Mouse (Mus musculus) kidney, adult 8-10 months (tissue): Measurements from ENCODE around the gene Slco1a5.
"Not testable (repeated sequence)": the region's sequence is repeated elsewhere in the genome, so short reads cannot be mapped to it uniquely, and the experiment has no call there.

Experiments
- DNase-seq, 2 experiments: peaks; one replicate each; pipeline ENCODE4 v3.0.0; 2022

Slco1a5 gene

DNA sequence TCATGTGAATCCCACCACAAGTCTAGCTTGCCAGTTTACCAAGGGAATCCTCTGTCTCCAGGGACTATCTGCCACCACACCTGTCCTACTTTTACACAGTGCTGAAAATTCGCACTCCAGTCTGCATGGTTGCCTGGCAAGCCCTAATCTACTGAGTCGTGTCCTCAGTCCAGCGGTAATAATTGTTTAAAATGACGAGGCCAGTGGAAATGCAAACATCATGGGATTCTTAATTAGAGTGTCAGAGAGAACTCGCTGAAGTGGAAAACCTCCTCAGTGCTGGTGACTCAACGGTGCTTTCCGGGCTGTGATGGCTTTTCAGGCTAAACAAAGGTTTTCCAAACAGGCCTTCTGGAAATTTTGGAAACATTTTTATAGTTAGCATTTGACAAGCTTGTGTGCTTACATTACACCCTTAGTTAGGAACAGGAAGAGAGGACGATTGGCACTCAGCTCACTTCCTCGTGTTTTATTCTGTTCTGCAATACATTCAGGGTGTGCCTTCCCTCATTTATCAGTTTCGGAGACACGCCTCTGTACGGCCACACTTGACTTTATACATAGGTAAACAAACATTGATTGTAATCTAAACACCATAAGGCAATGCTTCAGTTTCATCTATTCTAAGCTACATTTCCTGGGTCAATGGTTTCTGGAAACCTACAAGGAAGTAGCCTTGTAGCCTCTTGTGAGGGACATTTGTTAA is 33.2 kb downstream of the Slco1a5 start:
- no peak for DNase-seq

DNA sequence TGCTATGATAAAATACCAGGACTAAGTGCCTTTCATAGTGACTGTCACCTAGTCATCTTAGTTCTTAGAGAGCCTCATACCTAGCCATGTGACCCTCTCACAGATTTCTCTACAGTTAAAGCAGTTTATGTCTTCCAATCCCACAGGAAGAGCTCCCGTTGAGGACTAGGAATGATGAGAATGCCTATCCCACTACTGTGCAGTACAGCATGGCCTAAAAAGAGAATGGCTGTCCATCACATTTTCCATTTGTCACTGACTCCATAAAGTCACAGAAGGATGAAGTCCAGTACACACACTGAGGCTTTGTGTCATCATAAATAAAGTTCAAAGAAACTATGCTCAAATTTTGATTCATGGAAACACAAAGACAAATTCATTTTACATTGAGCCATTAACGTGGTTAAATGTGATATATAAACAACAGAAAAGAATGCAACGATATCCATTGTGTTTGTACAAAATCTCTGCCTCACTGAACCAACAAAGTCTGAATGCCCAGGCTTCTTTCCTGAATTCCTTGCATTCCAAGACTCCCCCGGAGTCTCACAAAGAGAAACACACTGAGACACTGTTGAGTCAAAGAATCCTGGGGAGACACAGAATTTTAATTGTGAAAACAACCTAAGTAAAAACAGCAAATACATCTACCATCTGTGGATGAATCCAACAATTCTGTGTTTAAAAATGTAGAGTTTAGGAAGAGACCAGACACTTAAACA is 46.9 kb downstream of the Slco1a5 start:
- no peak for DNase-seq

DNA sequence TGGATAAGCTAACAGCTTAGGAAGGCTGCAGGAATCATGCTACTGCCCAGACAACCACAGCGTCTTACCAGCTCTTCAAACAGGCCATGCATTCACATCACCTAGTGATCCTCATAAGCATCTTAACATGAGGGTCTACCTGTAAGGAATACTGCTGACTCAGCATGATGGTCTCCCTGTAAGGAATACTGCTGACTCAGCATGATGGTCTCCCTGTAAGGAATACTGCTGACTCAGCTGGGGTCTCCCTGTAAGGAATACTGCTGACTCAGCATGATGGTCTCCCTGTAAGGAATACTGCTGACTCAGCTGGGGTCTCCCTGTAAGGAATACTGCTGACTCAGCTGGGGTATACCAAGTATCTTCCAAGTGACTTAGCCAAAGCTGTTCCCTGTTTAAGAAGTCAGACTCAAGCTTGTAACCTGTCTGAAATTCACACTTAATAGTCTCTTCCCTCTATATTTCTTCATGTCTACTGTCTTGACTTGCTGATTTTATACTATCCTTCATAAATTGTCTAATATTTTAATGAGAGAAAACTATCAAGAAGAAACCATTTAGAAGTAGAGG is 72.0 kb downstream of the Slco1a5 start:
- DNase-seq, result not testable (repeated sequence)

DNA sequence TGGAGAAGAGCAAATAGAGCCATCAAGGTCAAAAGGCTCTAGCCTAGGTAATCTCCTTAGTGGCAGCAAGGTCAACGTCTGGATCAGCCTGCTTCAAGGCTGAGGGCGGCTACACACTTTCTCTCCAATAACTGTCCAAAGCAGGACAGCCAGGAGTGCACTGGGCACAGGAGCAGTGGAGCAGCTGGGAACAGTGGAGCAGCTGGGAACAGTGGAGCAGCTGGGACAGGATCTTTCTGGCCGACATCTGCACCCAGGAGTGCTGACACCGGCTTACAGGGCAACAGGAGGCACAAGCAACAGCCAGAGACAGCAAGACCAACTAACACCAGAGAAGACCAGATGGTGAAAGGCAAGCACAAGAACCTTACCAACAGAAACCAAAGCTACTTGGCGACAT is 77.7 kb downstream of the Slco1a5 start:
- no peak for DNase-seq

DNA sequence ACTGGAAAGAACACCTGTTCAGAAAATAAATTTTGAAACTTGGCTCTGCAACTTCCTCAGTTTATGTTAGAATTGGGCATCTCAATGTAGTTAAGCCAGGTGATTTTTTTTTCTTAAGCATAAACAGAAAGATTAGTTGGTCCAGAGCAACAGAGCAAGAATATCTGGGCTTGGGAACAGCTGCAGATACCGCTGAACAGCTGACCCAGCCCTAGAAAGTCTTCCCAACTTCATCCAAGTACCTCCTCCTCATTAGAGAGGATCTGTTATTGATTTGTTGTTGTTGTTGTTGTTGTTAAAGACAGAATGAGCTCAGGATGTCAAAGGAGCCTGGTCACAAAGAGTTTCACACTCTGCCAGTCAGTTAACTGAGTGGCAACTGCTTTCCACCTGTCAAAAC is 83.3 kb downstream of the Slco1a5 start:
- no peak for DNase-seq

DNA sequence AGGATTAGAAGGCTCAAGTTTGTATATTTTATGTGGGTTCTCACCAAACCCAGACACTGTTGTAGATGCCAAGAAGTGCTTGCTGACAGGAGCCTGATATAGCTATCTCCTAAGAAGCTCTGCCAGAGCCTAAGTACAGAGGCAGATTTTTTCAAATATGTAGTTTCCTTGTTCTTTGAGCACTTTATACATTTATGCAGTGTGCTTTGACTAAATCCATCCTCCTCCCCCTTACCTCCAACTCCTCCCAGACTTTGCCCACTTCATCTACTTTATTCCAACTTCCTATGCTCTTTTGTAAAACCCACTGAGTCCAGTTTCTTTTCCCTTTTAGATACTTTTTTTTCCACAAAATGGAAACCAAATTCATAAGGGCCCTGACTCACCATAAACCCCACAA is 102.6 kb downstream of the Slco1a5 start:
- no peak for DNase-seq

DNA sequence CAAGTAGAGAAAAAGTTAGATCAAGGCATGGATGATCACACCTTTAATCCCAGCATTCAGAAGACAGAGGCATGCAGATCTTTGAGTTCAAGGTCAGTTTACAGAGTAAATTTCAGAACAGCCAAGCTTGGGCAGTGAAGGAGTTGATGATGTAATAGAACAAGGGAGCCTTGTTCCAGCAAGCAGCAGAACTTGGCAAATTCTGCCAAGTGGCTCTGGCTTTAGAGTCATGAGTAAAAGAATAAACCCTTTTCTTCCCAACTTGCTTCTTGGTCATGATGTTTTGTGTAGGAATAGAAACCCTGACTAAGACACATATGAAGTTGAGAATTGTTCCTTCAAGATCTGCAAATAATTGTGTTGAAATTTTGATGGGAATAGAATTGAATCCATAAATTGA is 111.0 kb downstream of the Slco1a5 start:
- no peak for DNase-seq

DNA sequence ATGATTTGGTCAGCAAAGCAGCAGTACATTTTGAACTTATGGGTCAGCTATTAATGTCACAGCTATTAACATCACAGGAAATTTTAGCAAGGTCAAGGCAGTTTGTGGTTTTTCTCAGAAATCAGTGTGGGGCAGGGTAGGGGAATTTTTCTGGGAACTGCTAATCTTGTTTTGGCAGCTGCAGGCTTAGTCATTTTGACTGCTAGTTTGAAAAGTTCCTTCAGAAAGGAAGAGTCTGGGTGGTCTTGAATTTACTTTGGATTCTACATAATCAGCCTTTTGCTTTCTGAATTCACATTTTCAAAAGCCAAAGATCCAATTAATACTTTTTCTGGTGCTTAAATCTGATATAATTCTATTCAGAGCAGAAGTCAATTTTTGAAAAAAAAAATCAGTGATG is 113.0 kb downstream of the Slco1a5 start:
- no peak for DNase-seq

DNA sequence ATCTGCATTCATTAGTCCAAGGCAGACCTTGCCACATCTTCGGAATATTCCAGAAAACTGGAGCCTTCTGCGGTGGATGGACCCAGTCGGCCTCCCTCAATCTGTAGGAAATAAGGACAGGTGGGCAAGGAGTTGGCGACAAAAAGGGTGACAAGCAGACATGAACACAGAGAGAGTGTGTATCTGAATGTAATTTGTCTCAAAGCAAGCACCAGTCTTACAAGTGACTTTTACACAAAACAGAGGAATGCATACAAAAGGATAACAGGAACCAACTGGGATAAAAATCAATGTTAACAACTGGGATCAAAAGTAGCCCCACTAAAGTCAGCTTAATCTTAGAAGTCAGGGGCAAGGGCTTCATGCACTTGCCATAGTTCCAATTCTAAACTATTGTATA is 114.4 kb downstream of the Slco1a5 start, which contains the start of gene Slco1a6:
Slco1a6 (minus strand) TSS at position 101 of the 400 bp plus-strand sequence.
- DNase-seq, result no peak

DNA sequence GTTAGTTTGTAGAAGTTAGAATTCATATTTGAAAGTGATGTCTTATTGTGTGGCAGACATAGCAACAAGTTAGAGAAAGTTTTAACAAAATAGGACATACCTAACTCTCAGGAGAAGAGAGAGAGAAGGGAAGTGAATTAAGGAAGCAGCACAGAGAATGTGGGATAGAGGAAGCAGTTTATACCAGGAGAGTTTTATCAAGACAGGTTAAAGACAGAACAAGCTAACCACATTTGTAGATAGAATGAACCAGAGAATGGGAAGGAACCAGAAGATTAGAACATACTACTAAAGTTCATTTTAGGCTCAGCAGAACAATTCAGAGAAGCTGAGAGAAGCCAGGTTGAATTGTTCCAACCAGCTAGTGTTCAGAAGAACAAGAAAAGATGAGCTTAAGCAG is 122.3 kb downstream of the Slco1a5 start:
- no peak for DNase-seq

DNA sequence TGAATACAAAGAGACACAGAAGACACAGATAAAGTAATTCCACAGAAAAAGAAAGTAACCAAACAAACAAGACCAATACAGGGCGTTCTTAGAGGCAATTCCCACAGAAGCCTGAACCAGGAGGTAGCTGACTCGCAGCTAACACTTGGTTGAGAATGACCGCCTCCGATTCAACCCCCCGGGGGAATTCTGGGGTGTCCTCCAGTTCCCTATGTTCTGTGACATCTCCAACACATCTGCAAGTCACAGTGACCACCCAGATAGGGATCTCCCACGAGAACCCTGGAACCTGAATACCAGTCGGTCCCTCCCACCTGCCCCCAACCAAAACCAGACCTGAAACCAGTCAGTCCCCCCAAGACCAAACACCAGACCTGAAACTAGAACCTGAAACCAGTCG is 128.5 kb downstream of the Slco1a5 start:
- DNase-seq, result no peak

DNA sequence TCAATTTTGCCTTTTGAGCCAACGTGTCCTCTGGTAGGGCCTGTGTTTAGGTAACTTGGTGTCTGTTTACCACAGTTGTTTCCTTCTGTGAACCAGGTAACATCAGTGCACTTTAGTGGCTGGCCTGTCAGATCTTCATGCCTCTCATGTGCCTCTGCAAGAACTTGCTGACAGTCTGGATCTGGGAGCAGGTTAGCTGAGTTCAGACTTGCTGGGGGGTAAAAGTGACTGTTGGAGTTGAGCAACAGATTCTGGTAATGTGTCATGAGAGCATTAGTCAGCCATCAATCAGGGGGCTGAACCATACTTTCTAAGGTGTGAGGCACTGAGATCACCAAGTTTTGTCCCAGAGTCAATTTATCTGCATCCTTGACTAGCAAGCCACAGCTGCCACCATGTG is 130.8 kb downstream of the Slco1a5 start:
- peak in 1 of 2 experiments; percentile 39 for DNase-seq

DNA sequence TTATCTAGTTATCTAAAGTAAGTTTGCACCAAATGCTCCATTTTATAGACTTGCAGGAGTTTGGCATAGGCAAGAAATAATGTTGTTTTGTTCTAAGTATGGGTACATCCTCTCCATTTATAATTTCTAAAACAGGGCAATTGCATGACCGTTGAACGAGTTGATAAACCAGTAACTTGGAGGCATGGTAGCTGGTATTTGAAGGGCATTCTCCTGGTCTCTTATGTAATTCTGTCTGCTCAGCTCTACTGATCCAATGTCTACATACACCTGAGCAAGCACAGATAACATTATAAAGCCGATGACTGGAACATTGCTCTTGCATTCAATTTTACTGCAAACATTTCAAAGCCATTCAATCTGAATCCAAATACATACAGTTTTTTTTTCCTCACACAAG is 135.4 kb downstream of the Slco1a5 start:
- DNase-seq, result peak in 1 of 2 experiments; percentile 45

DNA sequence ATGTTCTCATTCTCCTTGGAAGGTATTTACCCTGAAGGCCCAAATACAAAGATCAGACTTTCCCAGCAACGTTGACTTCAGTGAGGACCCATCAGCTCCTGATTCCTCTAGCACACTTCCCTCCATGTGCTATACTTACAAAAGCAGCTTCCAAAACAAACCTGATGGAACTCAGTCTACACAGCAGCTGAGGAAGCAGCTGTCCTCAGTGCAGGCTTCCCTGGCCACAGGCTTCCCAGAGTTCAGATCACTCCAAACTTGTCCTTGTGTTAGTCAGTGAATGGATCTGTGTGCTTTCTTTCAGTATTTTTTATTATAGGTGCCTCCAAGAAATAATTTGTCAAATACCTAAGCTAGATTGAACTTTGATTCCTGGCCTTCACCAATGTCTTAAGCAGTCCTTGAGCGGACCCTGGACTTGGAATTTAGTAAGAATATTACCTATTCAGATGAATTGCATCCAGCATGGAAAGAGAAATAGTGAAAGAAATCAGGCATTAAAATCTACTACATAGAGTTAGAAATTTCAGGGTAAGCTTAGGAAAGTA is 136.8 kb downstream of the Slco1a5 start:
- peak; percentile 29 to 37 for DNase-seq
